Mouse (Mus musculus): ENCODE data around the gene Rarg. TPM values are rescaled to one million over a fixed set of nuclear protein-coding genes. Genes with fewer than 3 reads are reported as not detected.

Gene Rarg
- total and polyA plus RNA-seq, 3 experiments = 0.39 to 5.8 TPM; not detected in 1

DNA sequence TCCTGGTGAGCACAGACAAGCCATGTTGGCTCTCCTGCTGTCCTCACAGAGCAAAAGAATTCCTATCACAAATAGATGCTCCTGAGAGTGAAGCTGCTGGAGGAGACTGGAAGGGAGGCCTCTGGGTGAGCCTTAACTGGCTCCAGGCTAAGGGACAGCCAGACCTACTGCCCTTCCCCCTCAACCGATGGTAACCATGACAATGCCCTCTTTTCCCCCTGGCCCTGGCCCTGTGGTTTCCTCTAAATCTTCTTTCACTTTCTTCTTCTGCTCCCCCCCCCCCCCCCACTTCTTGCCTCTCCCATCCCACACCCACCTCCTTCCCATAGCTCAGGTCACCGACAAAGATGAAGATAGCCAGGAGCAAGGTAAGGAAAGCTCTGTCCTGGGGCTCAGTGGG, 23.4 kb downstream of the Rarg start:
- no peak for TF ChIP-seq UBTF (IDR thresholded peaks at IDR 0.05; ENCODE audit: borderline replicate concordance, insufficient read depth, low read depth, low read length)
- no peak for TF ChIP-seq ELF1 (IDR thresholded peaks at IDR 0.05; ENCODE audit: low read depth, low read length)
- no peak for TF ChIP-seq POLR2AphosphoS2 (IDR thresholded peaks at IDR 0.05; ENCODE audit: low read length)
- no peak for TF ChIP-seq CHD1 (IDR thresholded peaks at IDR 0.05; ENCODE audit: low read depth, low read length)
- no peak for TF ChIP-seq CTCF (IDR thresholded peaks at IDR 0.05 in 2 of 3, conservative IDR thresholded peaks at IDR 0.05 in 1 of 3; ENCODE audit: control insufficient read depth in 1 of 3, insufficient read depth in 1 of 3, low read depth in 2 of 3, low read length in 3 of 3, poor library complexity in 1 of 3, severe bottlenecking in 1 of 3)
- no peak for TF ChIP-seq RCOR1 (IDR thresholded peaks at IDR 0.05; ENCODE audit: low read depth, low read length)
- TF ChIP-seq ZNF384 (IDR thresholded peaks at IDR 0.05; ENCODE audit: low read depth, low read length) = no peak
- TF ChIP-seq GATA1 (IDR thresholded peaks at IDR 0.05; ENCODE audit: low read depth, low read length) = no peak
- TF ChIP-seq RAD21 (IDR thresholded peaks at IDR 0.05; ENCODE audit: low read depth, low read length) = no peak
- no peak for TF ChIP-seq NRF1 (IDR thresholded peaks at IDR 0.05; ENCODE audit: insufficient read depth, low read depth, low read length, poor library complexity, severe bottlenecking)
- TF ChIP-seq HCFC1 (IDR thresholded peaks at IDR 0.05; ENCODE audit: low read depth, low read length) = no peak
- Histone ChIP-seq H3K27me3 (ENCODE audit: control insufficient read depth in 1 of 2, insufficient read depth in 2 of 2, low read length in 2 of 2) (no peaks in the 10 kb centered on the region), H3K9me3 (replicated peaks; ENCODE audit: insufficient read depth, low read length) (no peaks in the 10 kb centered on the region), H3K79me2 (ENCODE audit: control insufficient read depth, insufficient read depth, low read length, poor library complexity) (no peaks in the 10 kb centered on the region), H3K4me3 (ENCODE audit: control insufficient read depth in 1 of 2, insufficient read depth in 1 of 2, low read depth in 2 of 2, low read length in 2 of 2) (no peak overlapping the region), H3K36me3 (ENCODE audit: control insufficient read depth in 1 of 2, insufficient read depth in 2 of 2, low read length in 2 of 2) (peaks cover 0 to 15% of the 10 kb centered on the region in 2 experiments; a peak in 2 of 4 replicates), H3K4me1 (ENCODE audit: control insufficient read depth in 1 of 2, insufficient read depth in 2 of 2, low read length in 2 of 2) (peaks cover 15 to 31% of the 10 kb centered on the region in 2 experiments), H3K27ac (ENCODE audit: control insufficient read depth, low read depth, low read length) (no peak overlapping the region), H3K9ac (ENCODE audit: control insufficient read depth, low read depth, low read length, poor library complexity, severe bottlenecking) (no peak overlapping the region)
- no peak for DNase-seq (ENCODE audit: low read depth, low spot score)

DNA sequence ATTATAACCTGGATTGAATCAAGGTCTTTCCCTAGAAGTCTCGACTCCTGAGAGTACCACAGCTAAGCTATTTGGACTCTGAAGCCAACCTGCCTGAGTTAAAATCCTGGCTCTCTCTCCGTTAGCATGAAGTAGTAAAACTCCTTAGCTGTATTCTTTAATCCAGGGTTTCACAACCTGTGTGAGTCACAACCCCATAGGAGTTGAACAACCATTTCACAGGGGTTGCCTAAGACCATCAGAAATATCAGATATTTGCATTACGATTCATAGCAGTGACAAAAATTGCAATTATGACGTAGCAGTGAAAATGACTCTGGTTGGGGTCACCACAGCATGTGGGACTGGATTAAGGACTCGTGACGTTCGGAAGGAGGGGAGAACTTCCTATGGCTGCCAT, 24.6 kb downstream of the Rarg start:
- Histone ChIP-seq H3K36me3 (ENCODE audit: control insufficient read depth in 1 of 2, insufficient read depth in 2 of 2, low read length in 2 of 2) (peaks cover 0 to 15% of the 10 kb centered on the region in 2 experiments; a peak in 2 of 4 replicates), H3K4me3 (ENCODE audit: control insufficient read depth in 1 of 2, insufficient read depth in 1 of 2, low read depth in 2 of 2, low read length in 2 of 2) (no peak overlapping the region), H3K27me3 (ENCODE audit: control insufficient read depth in 1 of 2, insufficient read depth in 2 of 2, low read length in 2 of 2) (no peaks in the 10 kb centered on the region), H3K79me2 (ENCODE audit: control insufficient read depth, insufficient read depth, low read length, poor library complexity) (no peaks in the 10 kb centered on the region), H3K9ac (ENCODE audit: control insufficient read depth, low read depth, low read length, poor library complexity, severe bottlenecking) (no peak overlapping the region), H3K4me1 (ENCODE audit: control insufficient read depth in 1 of 2, insufficient read depth in 2 of 2, low read length in 2 of 2) (peaks cover 15 to 32% of the 10 kb centered on the region in 2 experiments), H3K27ac (ENCODE audit: control insufficient read depth, low read depth, low read length) (no peak overlapping the region), H3K9me3 (replicated peaks; ENCODE audit: insufficient read depth, low read length) (no peaks in the 10 kb centered on the region)
- no peak for DNase-seq (ENCODE audit: low read depth, low spot score)
- TF ChIP-seq TCF12 (IDR thresholded peaks at IDR 0.05; ENCODE audit: low read depth, low read length) (no peak), MAX (IDR thresholded peaks at IDR 0.05; ENCODE audit: low read length) (no peak), MYC (IDR thresholded peaks at IDR 0.05; ENCODE audit: low read depth, low read length) (no peak), USF2 (IDR thresholded peaks at IDR 0.05; ENCODE audit: borderline replicate concordance in 1 of 2, insufficient read depth in 1 of 2, low read depth in 1 of 2, low read length in 2 of 2) (no peak), NRF1 (IDR thresholded peaks at IDR 0.05; ENCODE audit: insufficient read depth, low read depth, low read length, poor library complexity, severe bottlenecking) (no peak), SMC3 (IDR thresholded peaks at IDR 0.05; ENCODE audit: low read depth, low read length) (no peak), MAFK (IDR thresholded peaks at IDR 0.05; ENCODE audit: borderline replicate concordance, low read depth, low read length) (no peak), MEF2A (IDR thresholded peaks at IDR 0.05; ENCODE audit: extremely low read depth, insufficient replicate concordance, low read depth, low read length, poor library complexity, severe bottlenecking) (no peak)

Data from MEL (cell line).